Mouse (Mus musculus): ENCODE results near the gene Olfr1367.

The Olfr1367 gene

DNA sequence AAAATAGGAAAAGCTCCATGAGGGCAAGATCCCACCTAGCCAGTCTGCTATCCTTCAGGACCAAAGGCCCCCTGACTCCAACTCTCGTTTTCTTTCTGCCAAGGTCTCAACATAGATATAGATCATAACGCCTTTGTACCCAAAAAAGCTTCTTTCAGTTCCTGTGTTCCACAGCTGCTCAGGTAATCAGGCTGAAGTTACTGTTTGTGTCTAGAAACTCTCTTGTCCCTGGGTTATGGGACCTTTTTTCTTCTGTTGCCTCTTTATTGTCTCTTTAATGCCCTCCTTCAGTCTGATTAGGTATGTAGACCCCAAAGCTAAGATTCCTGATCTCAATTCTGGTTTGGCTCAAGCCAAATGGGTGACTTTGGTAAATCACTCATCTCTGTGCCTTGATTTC, 50.8 kb downstream of the Olfr1367 start:
- DNase-seq, result no peak

All from liver (tissue).